Mouse (Mus musculus) embryonic facial prominence, embryonic 11.5 days (tissue): Measurements from ENCODE around the gene Sdccag8. TPM values are rescaled to one million over a fixed set of nuclear protein-coding genes. Genes with fewer than 3 reads are reported as not detected.

Source experiments
- ATAC-seq: fragments of 200-750 bp; cut with Nextera tagmentation; replicated peaks from 2 replicates; pipeline ENCODE4 v1.8.0; 2017; ENCODE audit warnings: low read depth; ENCODE audit not compliant: insufficient number of reproducible peaks, low FRiP score, low TSS enrichment
- DNase-seq: peaks from one replicate; pipeline ENCODE4 v3.0.0-alpha.2; 2015; ENCODE audit warnings: low spot score
- H3K27ac ChIP-seq: fragments of 300-500 bp; sonication (generic); replicated peaks from 2 replicates; pipeline ENCODE4 v1.5.1; 2014; ENCODE audit warnings: mild to moderate bottlenecking, low read depth, low read length, control low read depth
- H3K27me3 ChIP-seq: fragments of 300-500 bp; sonication (generic); 2 replicates; pipeline ENCODE4 v1.6.1; 2014; ENCODE audit warnings: mild to moderate bottlenecking, low read length, moderate library complexity, mixed read lengths; ENCODE audit not compliant: control insufficient read depth, insufficient read depth
- H3K36me3 ChIP-seq: fragments of 300-500 bp; sonication (generic); replicated peaks from 2 replicates; pipeline ENCODE4 v1.6.1; 2014; ENCODE audit warnings: low read depth, mild to moderate bottlenecking, low read length, moderate library complexity, mixed read lengths; ENCODE audit not compliant: control insufficient read depth, insufficient read depth
- H3K4me1 ChIP-seq: fragments of 300-500 bp; sonication (generic); 2 replicates; pipeline ENCODE4 v1.6.1; 2014; ENCODE audit warnings: low read length, mixed read lengths; ENCODE audit not compliant: control insufficient read depth, insufficient read depth
- H3K4me2 ChIP-seq: fragments of 300-500 bp; sonication (generic); 2 replicates; pipeline ENCODE4 v1.6.1; 2014; ENCODE audit warnings: low read depth, mild to moderate bottlenecking, control low read depth, low read length, moderate library complexity
- H3K4me3 ChIP-seq: fragments of 300-500 bp; sonication (generic); 2 replicates; pipeline ENCODE4 v1.5.1; 2014; ENCODE audit warnings: low read depth, low read length, control low read depth
- H3K9ac ChIP-seq: fragments of 300-500 bp; sonication (generic); replicated peaks from 2 replicates; pipeline ENCODE4 v1.6.1; 2014; ENCODE audit warnings: mild to moderate bottlenecking, control low read depth, low read length
- H3K9me3 ChIP-seq: fragments of 300-500 bp; sonication (generic); replicated peaks from 2 replicates; pipeline ENCODE4 v1.6.1; 2016; ENCODE audit warnings: mild to moderate bottlenecking, low read length, inconsistent platforms, mixed read lengths; ENCODE audit not compliant: control insufficient read depth
- WGBS: fragments of 180-500 bp; shearing (Covaris S2); extraction: QIAGEN DNeasy Blood & Tissue Kit; methylation state at CpG from one replicate; pipeline ENCODE4 v1.1.7; 2014; 5-methylcytosine and 5-hydroxymethylcytosine counted together
- polyA plus RNA-seq: library from polyadenylated mRNA; unstranded; fragments of >200 nt; fragmentation: Nextera tagmentation; extraction: Ambion mirVana; gene quantifications from 2 replicates; pipeline ENCODE4 v1.2.1, GENCODE M21; 2014

The Sdccag8 gene
- polyA plus RNA-seq, 1 experiment from 2014 or later: 15.7 TPM

- H3K36me3 ChIP-seq: no peaks in the 10 kb centered on the region
- no peak overlapping the region for H3K27ac ChIP-seq
- no peak overlapping the region for H3K4me3 ChIP-seq
- DNase-seq (no peak), ATAC-seq (no peak)
- no peaks in the 10 kb centered on the region for H3K27me3 ChIP-seq
- WGBS: 73% methylated on average over 4 of the region's 4 CpGs
- no peaks in the 10 kb centered on the region for H3K9me3 ChIP-seq
- H3K9ac ChIP-seq: no peak overlapping the region
- H3K4me2 ChIP-seq: no peak overlapping the region
- H3K4me1 ChIP-seq: peaks cover 2% of the 10 kb centered on the region; the same call in 1 of the 2 replicates
Observed at GRCm38 (mm10) chr1:177004041-177004741, 189.7 kb downstream of the Sdccag8 start.

- H3K27me3 ChIP-seq: no peaks in the 10 kb centered on the region
- WGBS: 86% methylated on average over 3 of the region's 3 CpGs
Observed at GRCm38 (mm10) chr1:177007405-177007804, 192.9 kb downstream of the Sdccag8 start.

DNA sequence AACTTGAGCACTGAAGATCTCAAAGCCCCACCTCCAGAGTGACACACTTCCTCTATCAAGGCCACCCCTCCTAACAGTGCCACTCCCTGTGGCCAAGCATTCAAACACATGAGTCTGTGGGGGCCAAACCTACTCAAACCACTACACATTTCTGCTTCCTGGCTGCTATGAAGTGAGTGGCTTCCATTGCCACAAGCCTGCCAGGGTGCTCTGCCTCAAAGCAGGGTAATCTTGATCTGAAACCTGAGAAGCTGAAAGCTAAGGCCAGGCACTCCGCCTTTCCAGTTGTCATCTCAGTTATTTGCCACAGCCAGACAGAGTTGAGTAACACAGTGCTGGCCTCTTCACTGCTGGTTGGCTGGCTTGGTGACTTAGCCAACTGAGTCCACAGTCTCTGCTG is 194.3 kb downstream of the Sdccag8 start:
- DNase-seq (no peak), ATAC-seq (no peak)
- WGBS: 27% methylated on average over 1 of the region's 1 CpGs
- Histone ChIP-seq H3K4me2 (no peak overlapping the region), H3K36me3 (no peaks in the 10 kb centered on the region), H3K4me1 (peaks cover 2% of the 10 kb centered on the region; the same call in 1 of the 2 replicates), H3K9me3 (no peaks in the 10 kb centered on the region), H3K4me3 (no peak overlapping the region), H3K27me3 (no peaks in the 10 kb centered on the region), H3K27ac (no peak overlapping the region), H3K9ac (no peak overlapping the region)

More at GRCm38 (mm10) chr1:177007405-177007804, 192.9 kb downstream of the Sdccag8 start:
- H3K9me3 ChIP-seq: no peaks in the 10 kb centered on the region
- H3K4me1 ChIP-seq: peaks cover 2% of the 10 kb centered on the region; the same call in 1 of the 2 replicates
- no peaks in the 10 kb centered on the region for H3K36me3 ChIP-seq
- H3K27ac ChIP-seq: no peak overlapping the region
- no peak overlapping the region for H3K4me2 ChIP-seq
- H3K9ac ChIP-seq: no peak overlapping the region
- DNase-seq: no peak
- no peak for ATAC-seq
- H3K4me3 ChIP-seq: no peak overlapping the region

GRCm38 (mm10) chr1:177010041-177010440 is 195.6 kb downstream of the Sdccag8 start:
- ATAC-seq: no peak
- WGBS: 49% methylated on average over 3 of the region's 3 CpGs
- Histone ChIP-seq H3K36me3 (no peaks in the 10 kb centered on the region), H3K27me3 (no peaks in the 10 kb centered on the region), H3K4me3 (no peak overlapping the region), H3K27ac (no peak overlapping the region), H3K9me3 (no peaks in the 10 kb centered on the region), H3K4me2 (no peak overlapping the region), H3K4me1 (peaks cover 2% of the 10 kb centered on the region; the same call in 1 of the 2 replicates), H3K9ac (no peak overlapping the region)
- no peak for DNase-seq

DNA sequence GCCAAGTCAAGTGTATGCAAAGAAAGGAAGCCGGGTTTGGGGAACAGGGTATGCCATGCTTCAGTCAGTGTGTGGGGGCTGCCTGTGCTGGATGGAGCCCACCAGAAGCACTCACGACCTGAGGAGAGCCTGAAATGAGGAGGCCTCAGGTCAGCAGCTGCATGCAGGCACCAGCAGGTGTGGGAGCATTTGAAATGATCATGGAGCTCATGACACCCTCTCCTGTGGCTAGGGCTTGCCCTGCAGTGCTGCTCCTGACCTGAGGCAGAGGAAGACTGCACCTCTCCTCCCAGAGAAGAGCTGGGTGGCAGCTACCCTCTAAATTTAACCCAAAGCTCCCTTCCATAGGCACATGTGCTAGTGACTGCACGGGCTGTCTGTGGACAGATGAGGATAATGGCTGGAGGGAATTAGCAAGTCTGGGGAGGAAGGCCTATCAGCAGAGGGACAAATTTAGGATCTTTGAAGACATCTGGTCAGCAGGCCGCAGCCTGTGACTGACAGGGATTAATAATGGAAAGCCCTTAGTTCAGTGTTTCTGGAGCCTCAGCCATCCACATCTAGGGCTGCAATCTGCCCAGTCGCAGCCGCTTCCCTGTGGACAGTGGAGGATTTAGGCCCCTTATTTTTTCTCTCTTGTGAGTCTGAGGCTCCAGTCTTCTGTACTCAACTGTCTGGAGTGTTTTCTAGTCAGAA is 196.3 kb downstream of the Sdccag8 start:
- no peak overlapping the region for H3K4me3 ChIP-seq
- no peaks in the 10 kb centered on the region for H3K9me3 ChIP-seq
- no peak for ATAC-seq
- no peak overlapping the region for H3K9ac ChIP-seq
- DNase-seq: no peak
- peaks cover 2% of the 10 kb centered on the region; the same call in 1 of the 2 replicates for H3K4me1 ChIP-seq
- no peaks in the 10 kb centered on the region for H3K36me3 ChIP-seq
- 40% methylated on average over 6 of the region's 6 CpGs for WGBS
- no peak overlapping the region for H3K27ac ChIP-seq
- H3K27me3 ChIP-seq: no peaks in the 10 kb centered on the region
- no peak overlapping the region for H3K4me2 ChIP-seq

DNA sequence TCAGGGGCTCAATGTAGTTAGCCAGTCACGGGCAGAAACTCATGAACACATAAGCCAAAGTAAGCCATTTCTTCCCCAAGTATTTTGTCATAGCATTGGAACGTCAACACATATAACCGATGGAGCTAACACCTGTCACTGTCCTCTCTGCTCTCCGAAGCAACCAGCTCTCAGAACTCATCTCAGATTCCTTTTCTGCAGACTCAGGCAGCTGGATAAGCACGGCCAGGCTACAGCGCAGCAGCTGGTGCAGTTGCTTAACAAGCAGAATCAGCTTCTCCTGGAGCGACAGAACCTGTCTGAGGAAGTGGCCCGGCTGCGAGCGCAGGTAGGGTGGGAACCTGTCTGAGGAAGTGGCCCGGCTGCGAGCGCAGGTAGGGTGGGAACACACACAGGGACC is 197.2 kb downstream of the Sdccag8 start:
- peaks cover 2% of the 10 kb centered on the region; the same call in 1 of the 2 replicates for H3K4me1 ChIP-seq
- no peaks in the 10 kb centered on the region for H3K9me3 ChIP-seq
- no peak overlapping the region for H3K4me2 ChIP-seq
- H3K27me3 ChIP-seq: no peaks in the 10 kb centered on the region
- H3K27ac ChIP-seq: no peak overlapping the region
- no peak overlapping the region for H3K9ac ChIP-seq
- ATAC-seq (no peak), DNase-seq (no peak)
- H3K36me3 ChIP-seq: no peaks in the 10 kb centered on the region
- WGBS: 80% methylated on average over 13 of the region's 13 CpGs
- no peak overlapping the region for H3K4me3 ChIP-seq

DNA sequence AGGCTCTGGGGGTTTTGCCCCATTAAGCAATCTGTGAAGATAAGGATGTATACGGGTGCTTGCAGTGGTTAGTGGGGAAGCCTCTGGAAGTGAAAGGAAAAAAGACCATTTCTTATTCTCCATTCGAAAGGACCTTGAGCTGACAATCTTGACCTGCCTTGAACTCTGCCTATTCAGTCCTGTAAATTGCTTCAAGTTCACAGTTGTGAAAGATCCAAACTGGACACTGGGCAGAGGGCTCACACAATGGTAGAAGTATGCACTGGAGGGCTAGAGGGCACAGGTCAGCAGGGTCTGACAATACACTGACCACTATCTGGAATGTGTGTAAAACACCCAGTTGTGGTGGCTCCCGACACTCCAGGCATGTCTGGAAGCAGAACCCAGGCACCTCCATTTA is 198.3 kb downstream of the Sdccag8 start:
- no peak overlapping the region for H3K4me2 ChIP-seq
- ATAC-seq: no peak
- WGBS: 71% methylated on average over 3 of the region's 3 CpGs
- no peak overlapping the region for H3K9ac ChIP-seq
- no peaks in the 10 kb centered on the region for H3K9me3 ChIP-seq
- no peak overlapping the region for H3K27ac ChIP-seq
- peaks cover 2% of the 10 kb centered on the region; the same call in 1 of the 2 replicates for H3K4me1 ChIP-seq
- H3K4me3 ChIP-seq: no peak overlapping the region
- DNase-seq: no peak
- no peaks in the 10 kb centered on the region for H3K27me3 ChIP-seq
- H3K36me3 ChIP-seq: no peaks in the 10 kb centered on the region

GRCm38 (mm10) chr1:177013313-177013712 is 198.9 kb downstream of the Sdccag8 start:
- DNase-seq: no peak
- Histone ChIP-seq H3K27ac (no peak overlapping the region), H3K4me2 (no peak overlapping the region), H3K36me3 (no peaks in the 10 kb centered on the region), H3K9ac (no peak overlapping the region), H3K9me3 (no peaks in the 10 kb centered on the region), H3K4me3 (no peak overlapping the region), H3K27me3 (no peaks in the 10 kb centered on the region), H3K4me1 (peaks cover 2% of the 10 kb centered on the region; the same call in 1 of the 2 replicates)
- 78% methylated on average over 1 of the region's 1 CpGs for WGBS
- no peak for ATAC-seq
